Mouse (Mus musculus): ENCODE data around the gene Snx29.

Gene Snx29

GRCm38 (mm10) chr16:11747867-11748266, 425.2 kb downstream of the Snx29 start:
- DNase-seq, result no peak

DNA sequence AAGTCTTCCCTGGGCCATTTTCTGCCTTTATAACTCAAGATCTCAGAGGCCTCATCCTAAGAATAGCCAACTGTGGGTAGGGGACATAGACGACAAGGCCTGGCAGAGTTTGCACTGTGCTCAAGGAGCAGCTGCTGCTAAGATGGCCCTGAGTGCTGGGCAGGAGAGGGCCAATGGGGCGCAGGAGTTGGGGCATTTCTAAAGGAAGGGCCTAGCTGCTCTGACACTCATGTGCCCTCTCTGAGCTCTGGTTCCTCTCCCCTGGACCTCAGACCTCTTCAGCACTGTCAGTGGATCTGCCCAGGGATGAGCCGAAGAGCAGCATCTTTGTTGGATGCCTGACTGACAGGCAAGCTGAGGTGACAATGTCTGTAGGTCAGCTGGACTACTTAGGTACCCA, 426.4 kb downstream of the Snx29 start:
- DNase-seq, result no peak

DNA sequence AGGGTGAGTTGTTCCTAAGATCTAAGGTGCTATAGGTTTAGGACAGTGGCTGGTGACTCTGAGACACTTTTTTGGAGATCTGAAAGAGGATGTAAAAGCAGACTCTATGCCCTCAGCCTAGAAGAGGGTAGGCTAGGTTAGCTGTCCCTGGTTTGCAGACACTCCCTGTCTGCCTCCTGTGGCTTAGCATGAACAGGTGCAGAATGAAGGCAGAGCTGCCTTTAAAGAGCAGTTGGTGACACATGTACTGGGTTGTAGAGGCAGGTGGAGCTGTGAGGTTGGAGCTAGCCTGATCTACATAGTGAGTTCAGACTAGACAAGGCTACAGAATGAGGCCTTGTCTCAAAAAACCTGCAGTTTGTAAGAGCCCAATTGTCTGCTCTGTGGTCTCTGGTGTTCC, 427.9 kb downstream of the Snx29 start:
- DNase-seq, result no peak

GRCm38 (mm10) chr16:11752557-11752956, 429.8 kb downstream of the Snx29 start:
- no peak for DNase-seq

DNA sequence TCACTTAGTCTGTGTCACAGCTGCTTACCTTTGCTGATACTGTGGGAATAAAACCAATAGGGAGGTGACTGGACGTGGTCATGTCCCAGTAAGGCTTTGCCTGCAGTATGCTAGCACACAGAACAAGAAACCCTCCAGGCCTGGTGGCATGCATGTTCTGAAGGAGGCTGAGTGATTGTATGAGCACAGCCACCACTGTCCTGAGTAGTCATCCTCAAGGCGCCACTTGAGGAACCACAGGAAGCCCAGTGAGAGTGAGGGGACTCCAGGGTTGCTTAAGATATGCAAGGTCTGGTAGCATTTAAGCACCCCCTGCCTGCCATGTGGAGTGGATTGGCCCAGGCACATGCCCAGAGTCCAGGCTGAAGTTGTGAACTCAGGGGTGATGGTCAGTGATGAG, 430.8 kb downstream of the Snx29 start:
- DNase-seq, result no peak

DNA sequence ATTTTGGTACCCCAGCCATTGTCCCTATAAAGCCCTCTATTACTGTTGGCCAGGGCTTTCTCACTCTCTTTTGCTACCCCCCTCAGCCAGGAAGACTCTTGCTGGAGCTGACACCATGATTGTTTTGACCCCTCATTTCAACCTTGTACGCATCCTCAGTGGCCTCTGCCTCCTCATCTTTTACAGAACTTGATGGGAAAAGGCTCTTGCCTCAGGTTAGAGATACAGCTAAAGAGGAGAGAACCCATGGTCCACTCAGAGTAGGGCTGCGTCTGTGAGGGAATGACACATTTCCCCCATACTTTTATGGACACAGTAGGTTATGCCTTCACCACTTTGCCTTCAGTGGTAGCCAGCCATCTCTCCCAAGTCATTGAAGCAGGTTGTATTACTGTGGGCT, 431.4 kb downstream of the Snx29 start:
- DNase-seq, result no peak

GRCm38 (mm10) chr16:11755281-11756066, 432.8 kb downstream of the Snx29 start:
- DNase-seq, result peak; percentile 3

- peak; percentile 2 for DNase-seq
Observed at GRCm38 (mm10) chr16:11756598-11757245, 434.0 kb downstream of the Snx29 start.

DNA sequence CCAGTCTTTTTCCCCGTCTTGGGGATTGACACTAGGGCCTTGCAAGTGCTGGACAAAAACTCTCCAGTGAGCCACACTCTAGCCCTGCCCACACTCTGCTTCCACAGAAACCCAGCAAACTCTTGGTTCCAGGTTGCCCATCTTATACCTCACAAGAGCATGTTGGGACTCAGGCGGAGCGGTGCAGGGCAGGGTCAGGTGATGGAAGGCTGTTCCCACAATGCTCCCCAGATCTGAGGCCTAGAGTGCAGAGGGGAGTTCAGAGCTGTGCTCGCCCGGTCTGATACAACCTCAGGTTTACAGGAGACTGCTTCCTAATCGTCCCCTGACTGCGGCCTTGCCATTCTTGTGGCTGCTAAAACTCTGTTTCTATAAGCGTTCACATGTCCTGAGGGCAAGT, 434.8 kb downstream of the Snx29 start:
- no peak for DNase-seq

- DNase-seq, result no peak
Observed at GRCm38 (mm10) chr16:11757951-11758350, 435.2 kb downstream of the Snx29 start.

GRCm38 (mm10) chr16:11772318-11772717, 449.6 kb downstream of the Snx29 start:
- no peak for DNase-seq

GRCm38 (mm10) chr16:11774321-11774720, 451.6 kb downstream of the Snx29 start:
- DNase-seq, result no peak

- DNase-seq, result no peak
Observed at GRCm38 (mm10) chr16:11776528-11776927, 453.8 kb downstream of the Snx29 start.

- no peak for DNase-seq
Observed at GRCm38 (mm10) chr16:11778191-11778590, 455.5 kb downstream of the Snx29 start.

DNA sequence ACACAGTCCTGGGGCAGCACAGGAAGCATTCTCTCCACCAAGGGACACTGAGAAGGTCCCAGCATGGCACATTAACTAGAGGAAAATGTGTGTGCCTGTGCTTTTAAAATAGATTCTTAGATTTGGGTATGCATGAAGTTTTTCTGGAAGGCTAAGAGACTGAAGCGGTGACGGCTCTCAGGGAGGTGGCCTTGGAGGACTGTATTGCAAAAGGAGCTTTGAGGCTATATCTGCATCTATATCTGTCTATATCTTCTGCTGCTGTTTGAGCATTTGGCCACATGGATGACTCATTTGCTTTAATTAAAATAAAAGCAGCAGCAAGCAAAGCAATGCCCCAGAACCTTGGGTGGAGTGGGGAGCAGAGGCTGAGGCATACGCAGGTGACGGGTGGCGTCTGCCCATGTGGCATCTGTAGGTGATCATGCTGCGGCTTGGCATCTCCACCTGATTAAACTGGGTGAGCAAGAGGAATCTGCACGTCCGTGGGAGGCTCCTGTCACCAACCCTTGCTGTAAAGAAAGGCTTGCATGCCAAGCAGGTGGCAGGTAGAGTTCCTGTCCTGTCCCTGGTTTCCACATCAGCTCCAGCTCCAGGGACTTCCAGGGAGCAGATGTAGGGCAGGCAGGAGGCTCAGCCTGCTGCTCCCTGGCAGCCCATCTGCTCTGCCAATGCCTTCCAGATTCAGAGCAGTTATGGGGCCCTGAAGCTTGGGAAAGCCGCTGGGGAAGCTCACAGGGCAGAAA, 456.2 kb downstream of the Snx29 start:
- peak; percentile 63 for DNase-seq

DNA sequence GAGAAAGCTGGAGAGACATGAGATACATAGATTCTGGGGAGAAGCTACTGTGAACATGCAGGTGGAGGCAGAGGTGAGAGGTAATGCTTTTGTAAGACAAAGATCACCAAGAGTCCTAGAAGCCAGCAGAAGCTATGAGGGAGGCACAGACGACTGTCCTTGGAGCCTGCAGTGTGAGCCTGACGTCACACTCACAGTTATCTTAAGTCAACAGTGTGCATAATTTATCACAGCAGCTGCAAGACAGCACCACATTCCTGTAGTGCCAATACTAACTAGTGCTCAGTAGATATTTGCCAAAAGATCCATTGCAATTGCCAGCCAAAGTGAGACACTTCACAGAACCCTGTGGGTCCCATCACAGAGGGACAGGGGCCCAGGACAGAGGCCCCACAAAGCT, 459.4 kb downstream of the Snx29 start:
- no peak for DNase-seq

- no peak for DNase-seq
Observed at GRCm38 (mm10) chr16:11783337-11783736, 460.6 kb downstream of the Snx29 start.

DNA sequence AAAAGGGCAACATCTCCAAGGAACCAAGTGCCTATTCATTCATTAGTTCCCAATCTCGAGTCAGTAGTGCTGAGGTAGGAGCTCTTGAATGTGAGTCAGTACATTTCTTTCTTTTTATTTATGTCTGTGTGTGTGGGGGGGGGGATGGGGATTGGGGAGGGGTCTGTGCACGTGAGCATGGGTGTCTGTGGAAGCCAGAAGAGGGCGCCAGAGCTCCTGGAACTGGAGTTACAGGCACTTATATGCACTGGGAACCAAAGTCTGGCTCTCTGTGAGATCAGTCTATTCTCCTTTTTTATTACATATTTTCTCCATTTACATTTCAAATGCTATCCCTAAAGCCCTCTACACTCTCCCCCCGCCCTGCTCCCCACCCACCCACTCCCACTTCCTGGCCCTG, 461.6 kb downstream of the Snx29 start:
- no peak for DNase-seq

GRCm38 (mm10) chr16:11785806-11786205, 463.1 kb downstream of the Snx29 start:
- DNase-seq, result no peak

DNA sequence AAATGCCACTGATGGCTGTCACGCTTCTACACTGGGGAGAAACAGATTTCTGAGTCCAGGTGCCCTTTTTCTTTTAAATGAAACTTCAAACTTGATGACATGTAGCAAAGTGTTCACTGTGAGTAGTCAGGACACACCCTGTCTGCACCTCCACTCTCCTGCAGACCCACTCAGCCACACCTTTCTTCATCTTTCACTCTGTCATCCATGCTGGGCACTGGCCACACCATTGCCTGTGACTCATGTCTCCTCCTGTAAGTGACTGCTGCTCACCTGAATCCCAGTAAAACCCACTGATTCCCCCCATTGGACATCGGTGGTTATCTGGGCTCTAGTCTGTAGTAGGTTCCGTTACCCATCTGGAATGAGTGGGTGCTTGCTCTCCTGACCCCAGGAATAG, 467.8 kb downstream of the Snx29 start:
- no peak for DNase-seq

- DNase-seq, result no peak
Observed at GRCm38 (mm10) chr16:11793391-11793790, 470.7 kb downstream of the Snx29 start.

DNA sequence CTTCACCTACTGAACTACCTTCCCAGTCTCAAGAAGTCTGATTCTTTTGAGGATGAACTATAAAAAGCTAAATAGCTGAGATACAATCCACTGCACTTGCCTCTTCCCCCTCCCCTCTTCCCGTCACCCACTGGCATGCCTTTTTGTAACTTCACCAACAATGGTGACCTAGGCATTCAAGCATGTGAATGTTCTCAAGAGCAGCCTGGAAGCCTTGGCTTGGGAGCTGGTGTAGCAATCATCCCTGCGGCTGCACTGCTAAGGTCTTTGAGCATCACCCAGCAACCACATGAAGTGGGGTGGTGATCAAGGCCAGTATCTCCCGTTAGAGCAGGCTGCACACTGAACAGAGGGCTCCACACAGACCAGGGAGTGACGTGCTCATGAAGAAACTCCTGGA, 471.9 kb downstream of the Snx29 start:
- no peak for DNase-seq

GRCm38 (mm10) chr16:11795758-11796460, 473.2 kb downstream of the Snx29 start:
- no peak for DNase-seq

Measured in right cerebral cortex, postnatal 25 days (tissue).